Mouse (Mus musculus): ENCODE measurements at regions not wholly inside any gene's neighbourhood (a gene's known extent, or its start where the extent isn't known, plus 50 kb on each side); places are given as distances from the start of the nearest gene placed in this dataset.

DNA sequence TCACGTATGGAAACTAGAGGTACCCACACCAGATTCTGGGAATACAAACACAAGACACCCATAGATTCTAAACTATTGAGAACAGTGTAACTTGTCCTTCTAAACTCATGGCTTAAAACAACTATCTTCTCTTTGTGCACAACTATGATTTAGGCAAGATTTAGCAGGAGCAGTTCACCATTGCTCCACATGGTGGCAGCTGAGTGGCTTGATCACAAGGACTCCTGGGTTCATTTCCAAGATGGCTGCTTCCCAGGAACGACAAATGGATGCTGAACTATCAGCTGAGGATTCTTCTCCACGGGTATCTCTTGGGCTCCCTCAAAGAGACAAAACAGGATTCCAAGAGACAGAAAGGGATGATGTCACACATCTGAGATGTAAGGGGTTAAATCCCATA lies 251.5 kb downstream of the Sp3 start:
- peak; percentile 14 for DNase-seq
- TF ChIP-seq CTCF (conservative IDR thresholded peaks at IDR 0.05; ENCODE audit: insufficient read depth, insufficient read length, low read depth, low read length) (peak; percentile 79), POLR2A (IDR thresholded peaks at IDR 0.05; ENCODE audit: low read depth, low read length) (no peak)
- 46% methylated on average over 3 of the region's 3 CpGs for WGBS

DNA sequence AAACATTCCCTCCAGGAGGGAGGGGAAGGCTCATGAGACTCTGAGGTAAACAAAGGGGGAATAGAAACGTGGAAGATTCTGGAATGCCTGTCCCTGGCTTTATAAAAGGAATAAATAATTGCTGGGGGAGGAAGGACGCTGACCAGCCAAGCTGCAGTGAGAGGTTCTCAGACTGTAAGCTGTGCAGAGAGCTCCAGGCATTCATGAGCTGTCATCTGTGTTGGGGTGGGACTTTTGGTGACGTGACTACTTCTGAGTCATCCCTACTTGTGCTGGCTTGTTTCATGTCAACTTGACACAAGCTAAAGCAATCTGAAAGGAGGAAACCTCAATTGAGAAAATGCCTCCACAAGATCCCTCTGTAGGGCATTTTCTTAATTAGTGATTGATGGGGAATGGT lies 246.9 kb downstream of the Sp3 start:
- TF ChIP-seq POLR2A (IDR thresholded peaks at IDR 0.05; ENCODE audit: low read depth, low read length) (no peak), CTCF (conservative IDR thresholded peaks at IDR 0.05; ENCODE audit: insufficient read depth, insufficient read length, low read depth, low read length) (no peak)
- no peaks in the 10 kb centered on the region for H3K36me3 ChIP-seq (ENCODE audit: control insufficient read depth, insufficient read depth, low read length)

More for the DNA sequence above, 251.5 kb downstream of the Sp3 start:
- no peaks in the 10 kb centered on the region for H3K36me3 ChIP-seq (ENCODE audit: control insufficient read depth, insufficient read depth, low read length)
- no peak overlapping the region for H3K27ac ChIP-seq (ENCODE audit: insufficient read depth, low read depth, low read length)
- no peak overlapping the region for H3K4me3 ChIP-seq (ENCODE audit: insufficient read depth, low read depth, low read length)
- no peaks in the 10 kb centered on the region for H3K4me1 ChIP-seq (ENCODE audit: control insufficient read depth, insufficient read depth, low read length)
- no peaks in the 10 kb centered on the region; the same call in 1 of the 2 replicates for H3K27me3 ChIP-seq (replicated peaks; ENCODE audit: control insufficient read depth, insufficient read depth, low read length)

DNA sequence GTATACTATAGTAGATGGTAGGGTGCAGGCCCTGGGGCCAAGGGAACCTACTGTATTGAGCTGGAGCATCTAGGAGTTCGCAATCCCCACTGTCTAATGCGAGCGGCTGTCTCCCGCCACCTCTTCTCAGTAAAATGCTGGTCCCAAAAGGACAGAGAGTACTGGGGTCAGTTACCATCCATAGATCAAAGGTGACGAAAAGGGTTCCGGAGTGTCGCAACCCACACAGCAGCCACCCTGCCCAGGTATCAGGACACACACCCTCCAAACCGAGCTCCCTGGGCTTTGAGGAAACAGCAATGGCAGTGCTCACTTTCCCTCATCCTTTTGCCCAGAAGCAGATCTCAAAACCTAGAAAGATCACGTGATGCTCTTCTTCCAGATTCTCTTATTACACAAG lies 245.2 kb downstream of the Sp3 start:
- Histone ChIP-seq H3K27ac (ENCODE audit: insufficient read depth, low read depth, low read length) (no peak overlapping the region), H3K4me3 (ENCODE audit: insufficient read depth, low read depth, low read length) (no peak overlapping the region), H3K36me3 (ENCODE audit: control insufficient read depth, insufficient read depth, low read length) (no peaks in the 10 kb centered on the region), H3K4me1 (ENCODE audit: control insufficient read depth, insufficient read depth, low read length) (no peaks in the 10 kb centered on the region), H3K27me3 (replicated peaks; ENCODE audit: control insufficient read depth, insufficient read depth, low read length) (no peaks in the 10 kb centered on the region; the same call in 1 of the 2 replicates)
- TF ChIP-seq POLR2A (IDR thresholded peaks at IDR 0.05; ENCODE audit: low read depth, low read length) (no peak), CTCF (conservative IDR thresholded peaks at IDR 0.05; ENCODE audit: insufficient read depth, insufficient read length, low read depth, low read length) (no peak)
- 92% methylated on average over 9 of the region's 9 CpGs for WGBS
- no peak for DNase-seq

More for the DNA sequence above, 246.9 kb downstream of the Sp3 start:
- no peak overlapping the region for H3K27ac ChIP-seq (ENCODE audit: insufficient read depth, low read depth, low read length)
- H3K4me1 ChIP-seq (ENCODE audit: control insufficient read depth, insufficient read depth, low read length): no peaks in the 10 kb centered on the region
- DNase-seq: no peak
- WGBS: 45% methylated on average over 3 of the region's 3 CpGs
- no peaks in the 10 kb centered on the region; the same call in 1 of the 2 replicates for H3K27me3 ChIP-seq (replicated peaks; ENCODE audit: control insufficient read depth, insufficient read depth, low read length)
- H3K4me3 ChIP-seq (ENCODE audit: insufficient read depth, low read depth, low read length): no peak overlapping the region

DNA sequence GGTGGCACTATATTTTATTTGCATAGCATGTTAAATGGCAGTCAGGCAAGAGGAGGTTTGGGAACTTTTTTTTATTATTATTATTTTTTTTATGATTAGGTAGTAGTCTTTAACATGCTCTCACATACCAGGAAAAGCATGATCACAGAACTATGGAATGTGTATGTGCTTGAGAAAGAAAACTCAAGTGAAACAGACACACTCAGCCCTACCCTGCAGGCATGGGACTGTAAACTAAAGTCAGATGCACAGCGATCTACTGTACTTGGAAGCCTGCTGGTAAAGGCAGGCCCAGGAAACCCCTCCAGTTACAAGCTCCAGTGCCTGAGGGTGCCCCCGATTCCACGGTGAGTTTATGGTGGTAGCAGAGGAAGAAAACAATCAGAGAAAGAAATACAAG lies 243.6 kb downstream of the Sp3 start:
- Histone ChIP-seq H3K4me1 (ENCODE audit: control insufficient read depth, insufficient read depth, low read length) (no peaks in the 10 kb centered on the region), H3K27me3 (replicated peaks; ENCODE audit: control insufficient read depth, insufficient read depth, low read length) (no peaks in the 10 kb centered on the region; the same call in 1 of the 2 replicates), H3K36me3 (ENCODE audit: control insufficient read depth, insufficient read depth, low read length) (no peaks in the 10 kb centered on the region), H3K4me3 (ENCODE audit: insufficient read depth, low read depth, low read length) (no peak overlapping the region), H3K27ac (ENCODE audit: insufficient read depth, low read depth, low read length) (no peak overlapping the region)
- TF ChIP-seq CTCF (conservative IDR thresholded peaks at IDR 0.05; ENCODE audit: insufficient read depth, insufficient read length, low read depth, low read length) (no peak), POLR2A (IDR thresholded peaks at IDR 0.05; ENCODE audit: low read depth, low read length) (no peak)
- WGBS: 49% methylated on average over 3 of the region's 3 CpGs
- DNase-seq: no peak

DNA sequence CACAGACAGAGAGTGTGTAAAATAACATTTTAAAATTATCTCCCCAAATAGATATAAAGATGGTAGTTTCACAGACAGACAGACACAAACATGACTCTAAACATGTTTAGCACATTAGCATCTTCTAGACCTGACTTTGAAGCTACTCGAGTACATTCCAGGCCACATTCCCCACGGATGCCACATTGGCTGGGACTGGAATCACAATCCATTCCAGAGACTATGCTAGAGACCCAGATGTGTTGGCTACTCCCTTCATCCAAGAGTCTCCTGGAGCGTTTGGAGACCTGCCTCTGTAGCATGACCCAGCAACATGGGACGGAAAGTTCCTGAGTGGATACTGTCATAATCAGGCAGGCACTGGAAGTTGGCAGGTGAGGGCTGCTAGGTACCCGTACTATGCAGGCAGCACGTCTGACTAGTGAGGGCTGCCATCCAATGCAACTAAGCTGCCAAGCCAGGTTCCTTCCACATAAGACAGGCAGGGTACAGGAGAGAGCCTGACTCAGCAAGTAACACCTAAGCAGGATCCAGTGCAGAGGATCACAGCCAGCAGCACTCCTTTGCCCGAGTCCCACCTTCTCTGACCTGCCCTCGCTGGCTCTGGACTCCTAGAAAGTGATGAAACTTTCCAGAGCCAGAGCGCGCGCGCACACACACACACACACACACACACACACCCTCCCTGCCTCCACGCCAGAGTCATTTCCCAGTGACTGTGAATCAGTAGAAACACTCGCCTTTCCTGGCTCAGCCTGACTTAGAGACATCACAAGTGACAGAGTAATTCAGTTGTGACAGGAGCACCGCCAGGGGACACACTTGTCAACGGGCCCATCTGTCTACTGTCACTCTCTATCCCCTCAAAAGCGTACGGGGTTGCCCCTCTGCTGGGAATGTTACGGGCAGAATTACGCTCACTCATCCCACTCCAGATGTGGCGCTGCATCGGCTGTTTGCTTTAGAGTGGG lies 239.6 kb downstream of the Sp3 start:
- H3K4me3 ChIP-seq (ENCODE audit: insufficient read depth, low read depth, low read length): no peak overlapping the region
- no peaks in the 10 kb centered on the region for H3K27me3 ChIP-seq (replicated peaks; ENCODE audit: control insufficient read depth, insufficient read depth, low read length)
- H3K36me3 ChIP-seq (ENCODE audit: control insufficient read depth, insufficient read depth, low read length): no peaks in the 10 kb centered on the region
- no peaks in the 10 kb centered on the region for H3K4me1 ChIP-seq (ENCODE audit: control insufficient read depth, insufficient read depth, low read length)
- H3K27ac ChIP-seq (ENCODE audit: insufficient read depth, low read depth, low read length): no peak overlapping the region
- WGBS: 36% methylated on average over 22 of the region's 22 CpGs
- DNase-seq: peak; percentile 14
- 0 out of 2 replicates have a peak, but pooled peaks have one; percentile 13 for TF ChIP-seq CTCF (conservative IDR thresholded peaks at IDR 0.05; ENCODE audit: insufficient read depth, insufficient read length, low read depth, low read length)
- no peak for TF ChIP-seq POLR2A (IDR thresholded peaks at IDR 0.05; ENCODE audit: low read depth, low read length)

DNA sequence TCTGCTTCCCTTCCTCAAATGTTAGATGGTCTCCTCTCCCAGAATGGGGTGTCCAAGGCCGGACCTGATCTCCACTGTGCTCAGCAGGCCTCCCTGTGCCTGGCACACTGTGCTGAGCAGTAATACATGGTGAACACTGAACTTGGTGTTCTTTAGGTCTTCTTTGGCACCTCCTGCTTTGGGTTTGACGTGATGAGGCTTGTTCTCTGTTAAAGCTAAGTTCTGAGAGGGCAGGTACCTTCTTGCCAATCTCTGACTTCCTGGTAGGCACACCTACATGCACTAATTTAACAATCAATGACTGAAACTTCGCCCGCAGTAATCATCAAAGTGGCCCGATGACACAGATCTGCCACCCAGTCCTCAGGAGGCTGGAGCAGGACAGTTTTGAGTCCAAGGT lies 238.5 kb downstream of the Sp3 start:
- TF ChIP-seq POLR2A (IDR thresholded peaks at IDR 0.05; ENCODE audit: low read depth, low read length) (no peak), CTCF (conservative IDR thresholded peaks at IDR 0.05; ENCODE audit: insufficient read depth, insufficient read length, low read depth, low read length) (no peak)
- WGBS: 88% methylated on average over 5 of the region's 5 CpGs
- no peak for DNase-seq
- H3K27ac ChIP-seq (ENCODE audit: insufficient read depth, low read depth, low read length): no peak overlapping the region
- no peaks in the 10 kb centered on the region for H3K27me3 ChIP-seq (replicated peaks; ENCODE audit: control insufficient read depth, insufficient read depth, low read length)
- H3K4me1 ChIP-seq (ENCODE audit: control insufficient read depth, insufficient read depth, low read length): no peaks in the 10 kb centered on the region
- H3K36me3 ChIP-seq (ENCODE audit: control insufficient read depth, insufficient read depth, low read length): no peaks in the 10 kb centered on the region
- H3K4me3 ChIP-seq (ENCODE audit: insufficient read depth, low read depth, low read length): no peak overlapping the region

DNA sequence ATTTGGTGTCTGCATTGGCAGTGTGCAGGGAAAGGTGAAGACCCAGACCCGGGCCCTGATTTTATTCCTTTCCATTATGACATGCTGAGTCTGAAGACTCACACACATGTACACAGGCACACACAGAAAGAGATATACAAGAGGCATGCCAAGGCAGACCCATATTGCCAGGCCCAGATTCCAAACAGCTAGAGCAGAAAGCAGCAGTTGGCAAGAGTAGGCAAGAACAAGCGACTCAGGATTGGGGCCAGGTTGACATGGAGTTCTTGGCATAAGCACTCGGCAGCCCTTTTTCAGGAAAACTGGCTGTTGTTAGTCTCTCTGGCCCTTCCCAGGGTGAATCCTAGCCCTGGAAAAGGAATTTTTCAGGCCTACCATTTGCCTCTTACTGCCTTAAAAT lies 236.6 kb downstream of the Sp3 start:
- Histone ChIP-seq H3K4me3 (ENCODE audit: insufficient read depth, low read depth, low read length) (no peak overlapping the region), H3K4me1 (ENCODE audit: control insufficient read depth, insufficient read depth, low read length) (no peaks in the 10 kb centered on the region), H3K27ac (ENCODE audit: insufficient read depth, low read depth, low read length) (no peak overlapping the region), H3K27me3 (replicated peaks; ENCODE audit: control insufficient read depth, insufficient read depth, low read length) (no peaks in the 10 kb centered on the region), H3K36me3 (ENCODE audit: control insufficient read depth, insufficient read depth, low read length) (no peaks in the 10 kb centered on the region)
- DNase-seq: no peak
- TF ChIP-seq CTCF (conservative IDR thresholded peaks at IDR 0.05; ENCODE audit: insufficient read depth, insufficient read length, low read depth, low read length): no peak
- TF ChIP-seq POLR2A (IDR thresholded peaks at IDR 0.05; ENCODE audit: low read depth, low read length): no peak
- 94% methylated on average over 3 of the region's 3 CpGs for WGBS
